Mouse (Mus musculus): Measurements from ENCODE around the gene Gimap9. TPM values are rescaled to one million over a fixed set of nuclear protein-coding genes. Genes with fewer than 3 reads are reported as not detected.
A peak's percentile ranks its signal among the peaks of the same experiment; 100 is the strongest.

Gimap9 gene
- polyA plus RNA-seq, 1 experiment from 2014 or later: 7.7 TPM

DNA sequence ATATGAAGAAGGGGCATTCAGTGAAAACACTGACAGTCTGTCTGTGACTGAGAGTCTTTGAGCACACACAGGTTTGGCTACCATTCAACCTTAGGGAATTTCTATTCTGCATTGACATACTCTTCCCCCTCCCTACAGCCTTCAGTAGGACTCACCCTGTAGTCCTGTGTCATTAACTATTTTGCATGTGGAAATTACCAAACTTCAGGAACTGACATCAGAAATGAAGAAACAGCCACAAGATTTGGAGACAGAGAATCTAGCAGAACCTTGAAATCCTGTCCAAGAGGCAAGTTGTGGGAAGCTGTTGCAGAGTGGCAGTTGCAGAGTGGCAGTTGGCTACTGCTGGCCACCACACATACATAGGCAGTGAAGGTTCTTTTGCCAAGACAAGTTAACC is 7.9 kb upstream of the Gimap9 start:
- Histone ChIP-seq H3K9ac (no peak overlapping the region), H3K27me3 (no peaks in the 10 kb centered on the region), H3K4me1 (no peaks in the 10 kb centered on the region), H3K36me3 (no peaks in the 10 kb centered on the region), H3K4me2 (replicated peaks) (no peak overlapping the region), H3K27ac (no peak overlapping the region), H3K4me3 (no peak overlapping the region), H3K9me3 (no peaks in the 10 kb centered on the region)
- ATAC-seq (ENCODE audit: low FRiP score, low read depth): no peak

DNA sequence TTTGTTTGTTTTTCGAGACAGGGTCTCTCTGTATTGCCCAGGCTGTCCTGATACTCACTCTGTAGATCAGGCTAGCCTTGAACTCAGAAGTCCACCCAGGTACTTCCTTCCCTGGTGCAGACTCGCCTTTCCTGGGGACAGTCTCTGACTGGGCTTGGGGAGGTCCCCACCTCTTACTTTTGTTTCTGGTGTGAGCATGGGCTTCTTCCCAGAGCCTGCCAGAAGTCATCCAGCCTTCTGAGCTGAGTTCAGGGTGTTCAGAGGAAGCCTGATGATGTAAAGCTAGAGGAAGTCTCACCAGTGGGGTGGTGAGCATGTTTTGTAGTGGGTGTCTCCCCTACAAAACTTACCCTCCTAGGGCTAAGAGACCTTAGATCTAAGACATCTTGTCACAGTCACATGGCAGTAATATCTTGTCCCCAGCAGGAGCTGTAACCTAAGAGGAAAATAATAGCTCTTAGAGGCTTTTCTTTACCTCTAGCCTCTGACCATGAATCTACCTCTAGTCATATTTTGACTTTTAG is 6.4 kb upstream of the Gimap9 start:
- Histone ChIP-seq H3K4me3 (no peak overlapping the region), H3K9ac (no peak overlapping the region), H3K4me2 (replicated peaks) (no peak overlapping the region), H3K27ac (no peak overlapping the region), H3K9me3 (no peaks in the 10 kb centered on the region), H3K27me3 (no peaks in the 10 kb centered on the region), H3K4me1 (no peaks in the 10 kb centered on the region), H3K36me3 (no peaks in the 10 kb centered on the region)
- WGBS: 68% methylated on average over 2 of the region's 2 CpGs
- ATAC-seq (ENCODE audit: low FRiP score, low read depth): no peak

DNA sequence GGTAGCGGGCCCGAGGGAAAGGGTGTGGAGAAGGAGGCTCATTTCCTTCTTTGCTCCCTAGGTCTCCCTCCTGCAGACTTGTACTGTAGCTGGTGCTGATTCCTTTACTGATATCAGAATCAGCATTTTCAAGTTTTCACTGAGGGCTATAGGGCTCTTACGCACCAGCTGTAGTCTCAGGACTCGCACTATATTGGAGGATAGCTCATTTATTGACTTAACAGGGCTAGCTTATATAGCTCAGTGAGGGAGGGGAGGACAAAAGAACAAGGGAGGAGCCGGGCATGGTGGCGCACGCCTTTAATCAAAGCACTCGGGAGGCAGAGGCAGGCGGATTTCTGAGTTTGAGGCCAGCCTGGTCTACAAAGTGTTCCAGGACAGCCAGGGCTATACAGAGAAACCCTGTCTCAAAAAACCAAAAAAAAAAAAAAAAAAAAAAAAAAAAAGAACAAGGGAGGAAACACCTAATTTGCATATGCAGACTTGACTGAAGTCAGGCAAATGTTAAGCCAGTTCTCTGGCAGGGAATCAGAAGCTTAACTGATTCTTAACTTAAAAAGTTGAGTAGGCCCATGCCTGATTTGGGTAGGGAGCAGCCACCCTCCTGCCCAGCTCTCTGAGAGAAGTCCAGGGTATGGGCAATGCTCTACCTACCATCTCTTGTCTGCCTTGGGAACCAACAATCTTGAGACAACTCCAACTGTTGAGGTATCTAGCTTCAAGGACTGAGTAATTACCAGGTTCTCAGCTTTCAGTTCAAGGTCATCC is 1.5 kb upstream of the Gimap9 start:
- Histone ChIP-seq H3K36me3 (no peaks in the 10 kb centered on the region), H3K9me3 (no peaks in the 10 kb centered on the region), H3K4me3 (no peak overlapping the region), H3K4me1 (no peaks in the 10 kb centered on the region), H3K27ac (no peak overlapping the region), H3K9ac (no peak overlapping the region), H3K27me3 (no peaks in the 10 kb centered on the region), H3K4me2 (replicated peaks) (no peak overlapping the region)
- ATAC-seq (ENCODE audit: low FRiP score, low read depth): no peak
- WGBS: 90% methylated on average over 9 of the region's 9 CpGs

DNA sequence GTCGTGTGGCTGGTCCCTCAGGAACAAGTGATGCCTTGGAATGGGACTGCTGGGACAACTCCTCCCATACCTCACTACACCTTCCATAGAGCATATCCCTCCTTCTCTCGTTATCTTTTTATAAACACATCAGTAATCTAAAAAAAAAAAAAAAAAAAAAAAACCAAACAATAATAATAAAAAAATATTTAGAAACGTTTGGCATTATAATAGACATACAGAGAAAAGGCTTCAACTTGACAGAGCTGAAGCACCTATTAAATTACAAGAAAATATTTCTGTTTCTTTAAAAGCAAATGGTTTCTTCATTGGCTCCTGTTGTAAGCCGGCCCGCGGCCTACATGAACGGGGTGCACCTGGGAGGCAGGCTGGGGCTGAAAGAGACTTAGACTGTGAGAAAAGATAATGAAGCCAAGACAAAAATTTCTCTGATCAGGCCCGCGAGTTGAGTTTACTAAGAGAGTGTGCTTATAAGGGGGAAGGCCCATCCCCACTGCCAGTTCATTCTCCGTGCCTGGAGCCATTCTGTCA is 464 bp upstream of the Gimap9 start:
- 48% methylated on average over 10 of the region's 10 CpGs for WGBS
- Histone ChIP-seq H3K9ac (no peak overlapping the region), H3K27ac (no peak overlapping the region), H3K4me2 (replicated peaks) (peak overlapping the region; percentile 49), H3K4me1 (no peaks in the 10 kb centered on the region), H3K36me3 (no peaks in the 10 kb centered on the region), H3K27me3 (no peaks in the 10 kb centered on the region), H3K9me3 (no peaks in the 10 kb centered on the region), H3K4me3 (peak overlapping the region; percentile 22)
- ATAC-seq (ENCODE audit: low FRiP score, low read depth): no peak

DNA sequence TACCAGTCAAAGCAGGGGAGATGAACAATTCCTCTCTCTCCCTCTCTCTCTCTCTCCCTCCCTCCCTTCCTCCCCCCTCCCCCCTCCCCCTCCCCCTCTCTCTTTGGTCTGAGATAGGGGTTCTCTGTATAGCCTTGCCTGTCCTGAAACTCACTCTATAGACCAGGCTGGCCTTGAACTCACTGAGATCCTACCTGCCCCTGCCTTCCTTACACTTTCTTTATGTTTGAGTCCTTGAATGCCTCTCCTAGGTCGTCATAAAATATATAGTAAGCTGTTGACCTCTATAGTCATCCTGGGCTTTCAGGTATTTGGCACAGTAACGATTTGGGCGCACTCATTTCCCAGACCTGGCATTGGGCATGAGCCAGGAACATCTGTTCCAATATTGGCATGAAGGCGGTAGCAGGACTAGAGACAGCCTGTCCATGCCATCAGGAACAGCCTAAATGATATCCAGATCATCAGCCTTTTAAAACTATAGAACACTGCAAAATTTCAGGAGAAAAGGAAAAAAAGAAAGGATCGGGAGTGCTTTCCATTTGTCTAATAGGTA is 1.0 kb downstream of the Gimap9 start:
- H3K4me1 ChIP-seq: no peaks in the 10 kb centered on the region
- peak overlapping the region; percentile 49 for H3K4me2 ChIP-seq (replicated peaks)
- WGBS: 77% methylated on average over 5 of the region's 5 CpGs
- no peaks in the 10 kb centered on the region for H3K9me3 ChIP-seq
- no peaks in the 10 kb centered on the region for H3K27me3 ChIP-seq
- no peak for ATAC-seq (ENCODE audit: low FRiP score, low read depth)
- H3K36me3 ChIP-seq: no peaks in the 10 kb centered on the region
- no peak overlapping the region for H3K9ac ChIP-seq
- no peak overlapping the region for H3K27ac ChIP-seq
- H3K4me3 ChIP-seq: no peak overlapping the region

DNA sequence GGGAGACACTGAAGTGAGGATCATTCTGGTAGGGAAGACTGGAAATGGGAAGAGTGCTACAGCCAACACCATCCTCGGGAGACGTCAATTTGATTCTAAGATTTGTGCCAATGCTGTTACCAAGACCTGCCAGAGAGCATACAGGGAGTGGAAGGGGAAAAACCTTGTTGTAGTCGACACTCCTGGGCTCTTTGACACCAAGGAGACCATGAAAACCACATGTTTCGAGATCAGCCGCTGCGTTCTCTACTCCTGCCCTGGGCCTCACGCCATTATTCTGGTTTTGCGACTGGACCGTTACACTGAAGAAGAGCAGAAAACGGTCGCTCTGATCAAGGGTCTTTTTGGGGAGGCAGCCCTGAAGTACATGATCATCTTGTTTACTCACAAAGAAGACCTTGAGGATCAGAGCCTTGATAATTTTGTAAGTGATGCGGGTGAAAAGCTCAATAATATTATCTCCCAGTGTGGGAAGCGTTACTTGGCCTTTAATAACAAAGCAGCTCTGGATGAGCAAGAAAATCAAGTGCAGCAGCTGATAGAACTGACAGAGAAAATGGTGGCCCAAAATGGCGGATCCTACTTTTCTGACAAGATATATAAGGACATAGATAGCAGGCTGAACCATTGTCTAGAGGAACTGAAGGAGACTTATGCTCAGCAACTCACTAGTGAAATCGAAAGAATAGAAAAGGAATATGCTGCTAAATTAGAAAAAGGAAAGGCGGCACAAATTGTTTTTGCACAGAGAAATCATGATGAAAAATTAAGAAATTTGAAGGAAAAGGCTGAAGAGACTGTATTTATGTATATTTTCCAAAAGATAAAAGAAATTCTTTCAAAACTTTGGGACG is 1.8 kb downstream of the Gimap9 start:
- Histone ChIP-seq H3K4me2 (replicated peaks) (no peak overlapping the region), H3K27ac (no peak overlapping the region), H3K4me1 (no peaks in the 10 kb centered on the region), H3K27me3 (no peaks in the 10 kb centered on the region), H3K9ac (no peak overlapping the region), H3K4me3 (no peak overlapping the region), H3K9me3 (no peaks in the 10 kb centered on the region), H3K36me3 (no peaks in the 10 kb centered on the region)
- no peak for ATAC-seq (ENCODE audit: low FRiP score, low read depth)
- 85% methylated on average over 17 of the region's 17 CpGs for WGBS

DNA sequence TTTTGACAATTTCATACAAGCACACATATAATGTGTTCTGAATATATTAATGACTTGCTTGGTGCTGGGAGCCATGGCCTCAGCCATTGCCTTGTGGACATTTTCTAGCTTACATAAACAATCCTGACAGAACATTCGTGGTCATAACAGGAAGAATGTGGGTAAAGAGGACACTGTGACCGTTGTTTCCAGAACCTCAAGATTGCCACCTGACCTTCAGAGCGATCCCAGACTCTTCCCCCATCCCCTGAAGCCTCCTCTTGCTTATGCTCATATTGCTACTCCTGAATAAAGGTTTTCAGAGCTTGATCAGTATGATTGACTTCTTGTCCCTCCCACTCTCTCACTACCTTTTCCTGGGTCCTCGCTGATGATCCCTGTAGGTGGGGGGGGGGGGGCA is 2.5 kb downstream of the Gimap9 start:
- Histone ChIP-seq H3K9ac (no peak overlapping the region), H3K36me3 (no peaks in the 10 kb centered on the region), H3K9me3 (no peaks in the 10 kb centered on the region), H3K4me1 (no peaks in the 10 kb centered on the region), H3K4me2 (replicated peaks) (no peak overlapping the region), H3K4me3 (no peak overlapping the region), H3K27ac (no peak overlapping the region), H3K27me3 (no peaks in the 10 kb centered on the region)
- WGBS: 81% methylated on average over 4 of the region's 4 CpGs
- no peak for ATAC-seq (ENCODE audit: low FRiP score, low read depth)

DNA sequence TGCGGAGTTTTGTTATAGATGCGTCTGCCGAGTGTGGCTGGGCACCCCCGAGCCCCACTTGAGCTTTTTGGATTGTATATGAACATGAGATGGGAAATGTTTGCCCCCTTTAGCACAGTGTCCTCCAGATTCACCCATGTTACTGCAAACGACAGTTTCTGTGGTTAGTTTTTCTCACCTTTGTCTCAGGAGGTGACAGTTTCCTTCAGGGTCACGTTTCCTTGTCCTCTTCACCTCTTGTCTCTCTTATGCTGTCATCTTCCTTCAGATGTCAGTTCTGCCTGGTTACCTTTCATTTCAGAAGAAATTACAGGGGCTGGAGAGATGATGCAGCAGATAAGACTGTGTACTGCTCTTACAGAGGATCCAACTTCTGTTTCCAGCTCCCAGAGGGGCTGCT is 3.8 kb downstream of the Gimap9 start:
- 73% methylated on average over 6 of the region's 6 CpGs for WGBS
- Histone ChIP-seq H3K9ac (no peak overlapping the region), H3K4me2 (replicated peaks) (no peak overlapping the region), H3K27ac (no peak overlapping the region), H3K36me3 (no peaks in the 10 kb centered on the region), H3K9me3 (no peaks in the 10 kb centered on the region), H3K4me1 (no peaks in the 10 kb centered on the region), H3K27me3 (no peaks in the 10 kb centered on the region), H3K4me3 (no peak overlapping the region)
- ATAC-seq (ENCODE audit: low FRiP score, low read depth): no peak

DNA sequence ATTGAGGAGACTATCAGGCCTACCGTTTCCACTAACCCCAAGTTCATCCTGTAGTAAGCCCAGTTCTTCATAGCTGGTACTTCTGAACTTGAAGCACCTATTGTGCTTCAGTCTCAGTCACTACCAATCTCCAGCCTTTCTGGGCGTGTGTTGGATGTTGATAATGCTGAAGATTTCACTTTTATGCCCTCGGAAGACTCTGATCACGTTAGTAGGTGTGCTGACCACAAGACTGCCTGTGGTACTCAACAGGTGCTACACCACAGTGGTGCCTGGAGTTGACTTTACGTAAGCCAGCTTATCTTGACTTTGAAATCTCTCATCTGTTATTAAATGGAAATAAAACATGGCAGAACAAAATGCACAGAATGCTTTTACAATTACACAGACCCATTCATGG is 4.5 kb downstream of the Gimap9 start:
- Histone ChIP-seq H3K4me1 (no peaks in the 10 kb centered on the region), H3K9ac (no peak overlapping the region), H3K9me3 (no peaks in the 10 kb centered on the region), H3K36me3 (no peaks in the 10 kb centered on the region), H3K27me3 (no peaks in the 10 kb centered on the region), H3K27ac (no peak overlapping the region), H3K4me3 (no peak overlapping the region), H3K4me2 (replicated peaks) (no peak overlapping the region)
- no peak for ATAC-seq (ENCODE audit: low FRiP score, low read depth)
- whole genome bisulfite sequencing: 74% methylated on average over 5 of the region's 5 CpGs

DNA sequence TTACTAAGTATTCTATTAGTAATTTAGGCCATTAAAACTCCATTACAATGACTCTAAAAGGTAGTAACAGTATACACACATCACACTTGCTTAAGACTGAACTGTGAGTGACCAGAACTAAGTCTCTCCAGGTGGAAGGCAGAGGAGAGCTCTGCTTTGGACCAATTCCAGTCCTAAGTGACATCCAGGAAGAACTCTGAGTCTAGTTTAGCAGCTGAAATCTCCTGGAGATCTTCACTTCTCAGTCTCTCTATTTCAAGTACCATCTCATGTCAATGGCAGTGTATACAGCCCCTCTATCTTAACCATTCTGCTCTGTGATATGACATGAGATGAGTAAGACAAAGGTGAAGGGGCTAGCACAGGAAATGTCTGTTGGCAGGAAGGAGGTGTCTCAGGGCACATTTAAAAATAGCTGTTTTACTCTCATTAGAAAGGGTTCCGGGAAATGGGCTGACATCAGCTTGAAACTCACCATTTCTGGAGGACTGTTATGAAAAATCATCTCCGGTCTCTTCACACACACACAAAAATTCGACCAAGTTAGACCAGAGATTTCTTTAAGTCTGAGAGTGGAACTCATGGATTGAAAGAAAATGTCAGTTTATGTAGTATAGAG is 5.7 kb downstream of the Gimap9 start:
- Histone ChIP-seq H3K27ac (no peak overlapping the region), H3K4me3 (no peak overlapping the region), H3K4me2 (replicated peaks) (no peak overlapping the region), H3K4me1 (no peaks in the 10 kb centered on the region), H3K9ac (no peak overlapping the region), H3K27me3 (no peaks in the 10 kb centered on the region), H3K36me3 (no peaks in the 10 kb centered on the region), H3K9me3 (no peaks in the 10 kb centered on the region)
- no peak for ATAC-seq (ENCODE audit: low FRiP score, low read depth)
- 76% methylated on average over 3 of the region's 3 CpGs for WGBS

DNA sequence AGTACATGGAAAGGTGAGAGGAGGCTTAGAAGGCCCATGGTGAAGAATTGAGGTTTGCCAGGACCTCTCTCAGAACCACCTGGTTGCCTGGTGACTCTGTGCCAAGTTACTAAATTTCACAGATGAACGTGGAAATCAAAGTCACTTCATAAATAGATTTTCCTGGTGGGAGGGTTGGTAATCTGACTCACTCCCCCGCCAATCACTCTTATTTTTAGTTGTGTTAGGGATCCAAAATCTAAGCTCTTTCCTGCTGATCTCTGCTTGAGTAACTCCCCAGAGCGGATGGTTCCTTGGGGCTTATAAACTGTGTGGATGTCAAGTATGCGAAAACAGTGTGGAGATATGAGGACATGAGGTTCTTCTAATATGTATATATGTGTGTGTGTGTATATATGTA is 6.3 kb downstream of the Gimap9 start:
- Histone ChIP-seq H3K9ac (no peak overlapping the region), H3K4me3 (no peak overlapping the region), H3K27ac (no peak overlapping the region), H3K4me1 (no peaks in the 10 kb centered on the region), H3K36me3 (no peaks in the 10 kb centered on the region), H3K4me2 (replicated peaks) (no peak overlapping the region), H3K9me3 (no peaks in the 10 kb centered on the region), H3K27me3 (no peaks in the 10 kb centered on the region)
- no peak for ATAC-seq (ENCODE audit: low FRiP score, low read depth)
- 86% methylated on average over 4 of the region's 4 CpGs for whole genome bisulfite sequencing
